Mouse (Mus musculus) embryonic facial prominence, embryonic 11.5 days (tissue): ENCODE data around the gene Tmem95. TPM values are rescaled to one million over a fixed set of nuclear protein-coding genes. Genes with fewer than 3 reads are reported as not detected.

ENCODE experiments used
- ATAC-seq: fragments of 200-750 bp; cut with Nextera tagmentation; replicated peaks from 2 replicates; pipeline ENCODE4 v1.8.0; 2017; ENCODE audit warnings: low read depth; ENCODE audit not compliant: insufficient number of reproducible peaks, low FRiP score, low TSS enrichment
- DNase-seq: peaks from one replicate; pipeline ENCODE4 v3.0.0-alpha.2; 2015; ENCODE audit warnings: low spot score
- H3K27ac ChIP-seq: fragments of 300-500 bp; sonication (generic); replicated peaks from 2 replicates; pipeline ENCODE4 v1.5.1; 2014; ENCODE audit warnings: mild to moderate bottlenecking, low read depth, low read length, control low read depth
- H3K27me3 ChIP-seq: fragments of 300-500 bp; sonication (generic); 2 replicates; pipeline ENCODE4 v1.6.1; 2014; ENCODE audit warnings: mild to moderate bottlenecking, low read length, moderate library complexity, mixed read lengths; ENCODE audit not compliant: control insufficient read depth, insufficient read depth
- H3K36me3 ChIP-seq: fragments of 300-500 bp; sonication (generic); replicated peaks from 2 replicates; pipeline ENCODE4 v1.6.1; 2014; ENCODE audit warnings: low read depth, mild to moderate bottlenecking, low read length, moderate library complexity, mixed read lengths; ENCODE audit not compliant: control insufficient read depth, insufficient read depth
- H3K4me1 ChIP-seq: fragments of 300-500 bp; sonication (generic); 2 replicates; pipeline ENCODE4 v1.6.1; 2014; ENCODE audit warnings: low read length, mixed read lengths; ENCODE audit not compliant: control insufficient read depth, insufficient read depth
- H3K4me2 ChIP-seq: fragments of 300-500 bp; sonication (generic); 2 replicates; pipeline ENCODE4 v1.6.1; 2014; ENCODE audit warnings: low read depth, mild to moderate bottlenecking, control low read depth, low read length, moderate library complexity
- H3K4me3 ChIP-seq: fragments of 300-500 bp; sonication (generic); 2 replicates; pipeline ENCODE4 v1.5.1; 2014; ENCODE audit warnings: low read depth, low read length, control low read depth
- H3K9ac ChIP-seq: fragments of 300-500 bp; sonication (generic); replicated peaks from 2 replicates; pipeline ENCODE4 v1.6.1; 2014; ENCODE audit warnings: mild to moderate bottlenecking, control low read depth, low read length
- H3K9me3 ChIP-seq: fragments of 300-500 bp; sonication (generic); replicated peaks from 2 replicates; pipeline ENCODE4 v1.6.1; 2016; ENCODE audit warnings: mild to moderate bottlenecking, low read length, inconsistent platforms, mixed read lengths; ENCODE audit not compliant: control insufficient read depth
- WGBS: fragments of 180-500 bp; shearing (Covaris S2); extraction: QIAGEN DNeasy Blood & Tissue Kit; methylation state at CpG from one replicate; pipeline ENCODE4 v1.1.7; 2014; 5-methylcytosine and 5-hydroxymethylcytosine counted together
- polyA plus RNA-seq: library from polyadenylated mRNA; unstranded; fragments of >200 nt; fragmentation: Nextera tagmentation; extraction: Ambion mirVana; gene quantifications from 2 replicates; pipeline ENCODE4 v1.2.1, GENCODE M21; 2014

The Tmem95 gene
- polyA plus RNA-seq, 1 experiment from 2014 or later: not detected

- Histone ChIP-seq H3K27me3 (no peaks in the 10 kb centered on the region), H3K9me3 (no peaks in the 10 kb centered on the region), H3K4me1 (peaks cover 6% of the 10 kb centered on the region), H3K36me3 (peaks cover 2% of the 10 kb centered on the region), H3K4me3 (peak overlapping the region; percentile 83), H3K27ac (peak overlapping the region; percentile 95), H3K9ac (peak overlapping the region; percentile 85), H3K4me2 (peak overlapping the region; percentile 93)
- DNase-seq (peak; percentile 42), ATAC-seq (peak; percentile 41; the same call in 1 of the 2 replicates)
- 10% methylated on average over 37 of the region's 37 CpGs for WGBS
These were observed 30.8 kb downstream of the Tmem95 start for GRCm38 (mm10) chr11:69846738-69847688.

GRCm38 (mm10) chr11:69846198-69846680, 31.6 kb downstream of the Tmem95 start, which contains the start of gene Plscr3:
TSS of gene Plscr3 (plus strand) at chr11:69846376.
- peak; percentile 92 for ATAC-seq
- Histone ChIP-seq H3K27me3 (no peaks in the 10 kb centered on the region), H3K4me3 (peak within 1 kb of the TSS; percentile 83), H3K9ac (peak within 1 kb of the TSS; percentile 85), H3K4me1 (peaks cover 6% of the 10 kb centered on the region), H3K9me3 (no peaks in the 10 kb centered on the region), H3K27ac (peak within 1 kb of the TSS; percentile 95), H3K4me2 (peak within 1 kb of the TSS; percentile 93), H3K36me3 (peaks cover 2% of the 10 kb centered on the region)
- under 1% methylated on average over 35 of the region's 38 CpGs for WGBS
- peak; percentile 97 for DNase-seq

- ATAC-seq (peak; percentile 1; the same call in 1 of the 2 replicates), DNase-seq (no peak)
- Histone ChIP-seq H3K27ac (peak overlapping the region; percentile 43; the same call in 1 of the 2 replicates), H3K27me3 (no peaks in the 10 kb centered on the region), H3K36me3 (peaks cover 2% of the 10 kb centered on the region; the same call in 1 of the 2 replicates), H3K9ac (peak overlapping the region; percentile 67), H3K4me2 (peak overlapping the region; percentile 51), H3K4me1 (peaks cover 8% of the 10 kb centered on the region), H3K9me3 (no peaks in the 10 kb centered on the region), H3K4me3 (peak overlapping the region; percentile 79)
- WGBS: 3% methylated on average over 7 of the region's 7 CpGs
These were observed 39.1 kb downstream of the Tmem95 start for GRCm38 (mm10) chr11:69838714-69839104.

GRCm38 (mm10) chr11:69837952-69838713, 39.7 kb downstream of the Tmem95 start, which contains the start of gene Tmem256:
TSS of gene Tmem256 (plus strand) at chr11:69838514.
- ATAC-seq (peak; percentile 88), DNase-seq (peak; percentile 98)
- Histone ChIP-seq H3K9ac (peak within 1 kb of the TSS; percentile 84), H3K27me3 (0 out of 2 replicates have a peak, but pooled peaks cover 2% of the 10 kb centered on the region), H3K4me2 (peak within 1 kb of the TSS; percentile 93), H3K4me1 (peaks cover 9% of the 10 kb centered on the region), H3K4me3 (peak within 1 kb of the TSS; percentile 79), H3K27ac (peak within 1 kb of the TSS; percentile 77), H3K36me3 (peaks cover 6% of the 10 kb centered on the region; the same call in 1 of the 2 replicates), H3K9me3 (no peaks in the 10 kb centered on the region)
- WGBS: under 1% methylated on average over 34 of the region's 34 CpGs

GRCm38 (mm10) chr11:69837604-69837951, 40.2 kb downstream of the Tmem95 start, which contains the start of gene Nlgn2:
TSS of gene Nlgn2 (minus strand) at chr11:69837784.
- peak within 1 kb of the TSS; percentile 84 for H3K9ac ChIP-seq
- peak within 1 kb of the TSS; percentile 79 for H3K4me3 ChIP-seq
- H3K36me3 ChIP-seq: peaks cover 7% of the 10 kb centered on the region; the same call in 1 of the 2 replicates
- under 1% methylated on average over 30 of the region's 32 CpGs for WGBS
- peaks cover 9% of the 10 kb centered on the region for H3K4me1 ChIP-seq
- H3K9me3 ChIP-seq: no peaks in the 10 kb centered on the region
- 0 out of 2 replicates have a peak, but pooled peaks cover 2% of the 10 kb centered on the region for H3K27me3 ChIP-seq
- DNase-seq (no peak), ATAC-seq (no peak)
- peak within 1 kb of the TSS; percentile 93 for H3K4me2 ChIP-seq
- H3K27ac ChIP-seq: peak within 1 kb of the TSS; percentile 77

- Histone ChIP-seq H3K4me3 (peak overlapping the region; percentile 79), H3K4me2 (peak overlapping the region; percentile 93), H3K4me1 (peaks cover 9% of the 10 kb centered on the region), H3K36me3 (peaks cover 7% of the 10 kb centered on the region; the same call in 1 of the 2 replicates), H3K9ac (peak overlapping the region; percentile 84), H3K9me3 (no peaks in the 10 kb centered on the region), H3K27me3 (0 out of 2 replicates have a peak, but pooled peaks cover 2% of the 10 kb centered on the region), H3K27ac (peak overlapping the region; percentile 77)
- under 1% methylated on average over 46 of the region's 52 CpGs for WGBS
- DNase-seq (peak; percentile 61), ATAC-seq (no peak)
These were observed 40.9 kb downstream of the Tmem95 start for GRCm38 (mm10) chr11:69836703-69837576.

- Histone ChIP-seq H3K27ac (no peak overlapping the region), H3K9me3 (no peaks in the 10 kb centered on the region), H3K36me3 (peaks cover 7% of the 10 kb centered on the region), H3K4me2 (peak overlapping the region; percentile 93), H3K4me3 (peak overlapping the region; percentile 79), H3K9ac (peak overlapping the region; percentile 84; the same call in 1 of the 2 replicates), H3K27me3 (0 out of 2 replicates have a peak, but pooled peaks cover 2% of the 10 kb centered on the region), H3K4me1 (peaks cover 9% of the 10 kb centered on the region)
- ATAC-seq (no peak), DNase-seq (no peak)
- 0% methylated on average over 4 of the region's 4 CpGs for WGBS
These were observed 41.9 kb downstream of the Tmem95 start for GRCm38 (mm10) chr11:69835966-69836335.
